Mouse (Mus musculus) neural tube, embryonic 15.5 days (tissue): Measurements from ENCODE around the gene Patj. TPM values are rescaled to one million over a fixed set of nuclear protein-coding genes. Genes with fewer than 3 reads are reported as not detected.
A peak's percentile ranks its signal among the peaks of the same experiment; 100 is the strongest.

Experiments used
- ATAC-seq: fragments of 200-750 bp; cut with Nextera tagmentation; 2 replicates; pipeline ENCODE4 v1.8.0; 2017; ENCODE audit warnings: mild to moderate bottlenecking, moderate TSS enrichment, moderate library complexity; ENCODE audit not compliant: low FRiP score
- H3K27ac ChIP-seq: fragments of 300-500 bp; sonication (generic); replicated peaks from 2 replicates; pipeline ENCODE4 v1.5.1; 2015; ENCODE audit warnings: mild to moderate bottlenecking, inconsistent platforms
- H3K27me3 ChIP-seq: fragments of 300-500 bp; sonication (generic); replicated peaks from 2 replicates; pipeline ENCODE4 v1.6.1; 2015; ENCODE audit warnings: inconsistent platforms
- H3K36me3 ChIP-seq: fragments of 300-500 bp; sonication (generic); 2 replicates; pipeline ENCODE4 v1.6.1; 2015; ENCODE audit warnings: inconsistent platforms
- H3K4me1 ChIP-seq: fragments of 300-500 bp; sonication (generic); 2 replicates; pipeline ENCODE4 v1.6.1; 2015; ENCODE audit warnings: inconsistent platforms
- H3K4me2 ChIP-seq: fragments of 300-500 bp; sonication (generic); 2 replicates; pipeline ENCODE4 v1.6.1; 2015; ENCODE audit warnings: inconsistent platforms, mild to moderate bottlenecking, moderate library complexity
- H3K4me3 ChIP-seq: fragments of 300-500 bp; sonication (generic); replicated peaks from 2 replicates; pipeline ENCODE4 v1.5.1; 2015; ENCODE audit warnings: mild to moderate bottlenecking, inconsistent platforms
- H3K9ac ChIP-seq: fragments of 300-500 bp; sonication (generic); replicated peaks from 2 replicates; pipeline ENCODE4 v1.6.1; 2015; ENCODE audit warnings: mild to moderate bottlenecking, inconsistent platforms
- H3K9me3 ChIP-seq: fragments of 300-500 bp; sonication (generic); replicated peaks from 2 replicates; pipeline ENCODE4 v1.6.1; 2016; ENCODE audit warnings: inconsistent platforms
- WGBS: fragments of 180-500 bp; shearing (Covaris S2); methylation state at CpG from one replicate; pipeline ENCODE4 v1.1.7; 2015; ENCODE audit warnings: mixed read lengths; 5-methylcytosine and 5-hydroxymethylcytosine counted together
- polyA plus RNA-seq: library from polyadenylated mRNA; unstranded; fragments of >200 nt; fragmentation: Nextera tagmentation; extraction: Ambion mirVana; gene quantifications from 2 replicates; pipeline ENCODE4 v1.2.1, GENCODE M21; 2015

Gene Patj
- polyA plus RNA-seq, 1 experiment from 2014 or later, result 7.1 TPM

- Histone ChIP-seq H3K27me3 (no peaks in the 10 kb centered on the region), H3K4me3 (no peak overlapping the region), H3K4me2 (no peak overlapping the region), H3K36me3 (no peaks in the 10 kb centered on the region), H3K9me3 (no peaks in the 10 kb centered on the region), H3K9ac (no peak overlapping the region), H3K27ac (no peak overlapping the region), H3K4me1 (no peaks in the 10 kb centered on the region)
- no peak for ATAC-seq
- WGBS, result 86% methylated on average over 2 of the region's 2 CpGs
These were observed 192.1 kb downstream of the Patj start for GRCm38 (mm10) chr4:98587686-98588085.

- Histone ChIP-seq H3K27me3 (no peaks in the 10 kb centered on the region), H3K4me1 (peaks cover 8% of the 10 kb centered on the region), H3K4me3 (no peak overlapping the region), H3K4me2 (no peak overlapping the region), H3K27ac (no peak overlapping the region), H3K9ac (no peak overlapping the region), H3K9me3 (no peaks in the 10 kb centered on the region), H3K36me3 (no peaks in the 10 kb centered on the region)
- ATAC-seq, result no peak
- WGBS, result 84% methylated on average over 1 of the region's 1 CpGs
These were observed 198.4 kb downstream of the Patj start for GRCm38 (mm10) chr4:98593961-98594360.

- WGBS, result 14% methylated on average over 1 of the region's 1 CpGs
These were observed 203.0 kb downstream of the Patj start for GRCm38 (mm10) chr4:98598546-98598971.

GRCm38 (mm10) chr4:98599358-98599757, 203.8 kb downstream of the Patj start:
- Histone ChIP-seq H3K27ac (0 out of 2 replicates have a peak overlapping the region, but pooled peaks have one; percentile 33), H3K9ac (no peak overlapping the region), H3K27me3 (no peaks in the 10 kb centered on the region), H3K4me1 (peaks cover 17% of the 10 kb centered on the region), H3K4me2 (no peak overlapping the region), H3K4me3 (no peak overlapping the region), H3K9me3 (no peaks in the 10 kb centered on the region), H3K36me3 (no peaks in the 10 kb centered on the region)
- WGBS, result 13% methylated on average over 6 of the region's 6 CpGs
- ATAC-seq, result peak; percentile 29; the same call in 1 of the 2 replicates

More at GRCm38 (mm10) chr4:98598546-98598971, 203.0 kb downstream of the Patj start:
- Histone ChIP-seq H3K4me3 (no peak overlapping the region), H3K27me3 (no peaks in the 10 kb centered on the region), H3K9ac (no peak overlapping the region), H3K4me1 (peaks cover 17% of the 10 kb centered on the region), H3K36me3 (no peaks in the 10 kb centered on the region), H3K9me3 (no peaks in the 10 kb centered on the region), H3K27ac (no peak overlapping the region), H3K4me2 (no peak overlapping the region)
- ATAC-seq, result peak; percentile 66

- Histone ChIP-seq H3K36me3 (no peaks in the 10 kb centered on the region), H3K4me3 (no peak overlapping the region), H3K4me1 (peaks cover 17% of the 10 kb centered on the region), H3K27ac (no peak overlapping the region), H3K9ac (no peak overlapping the region), H3K9me3 (no peaks in the 10 kb centered on the region), H3K4me2 (no peak overlapping the region), H3K27me3 (no peaks in the 10 kb centered on the region)
- ATAC-seq, result no peak
- WGBS, result 72% methylated on average over 6 of the region's 6 CpGs
These were observed 207.5 kb downstream of the Patj start for GRCm38 (mm10) chr4:98603131-98603530.

- Histone ChIP-seq H3K9me3 (no peaks in the 10 kb centered on the region), H3K9ac (no peak overlapping the region), H3K27me3 (no peaks in the 10 kb centered on the region), H3K27ac (no peak overlapping the region), H3K4me1 (no peaks in the 10 kb centered on the region), H3K36me3 (no peaks in the 10 kb centered on the region), H3K4me3 (no peak overlapping the region), H3K4me2 (no peak overlapping the region)
- no peak for ATAC-seq
- WGBS, result 92% methylated on average over 2 of the region's 2 CpGs
These were observed 214.9 kb downstream of the Patj start for GRCm38 (mm10) chr4:98610501-98610900.

GRCm38 (mm10) chr4:98614395-98614794, 218.8 kb downstream of the Patj start:
- no peaks in the 10 kb centered on the region for H3K4me1 ChIP-seq
- H3K9me3 ChIP-seq, result no peaks in the 10 kb centered on the region
- H3K27me3 ChIP-seq, result no peaks in the 10 kb centered on the region
- H3K9ac ChIP-seq, result no peak overlapping the region
- 78% methylated on average over 3 of the region's 3 CpGs for WGBS
- ATAC-seq, result no peak
- no peak overlapping the region for H3K4me2 ChIP-seq
- no peak overlapping the region for H3K27ac ChIP-seq
- no peak overlapping the region for H3K4me3 ChIP-seq
- no peaks in the 10 kb centered on the region for H3K36me3 ChIP-seq

- no peaks in the 10 kb centered on the region for H3K9me3 ChIP-seq
- no peak for ATAC-seq
- 90% methylated on average over 6 of the region's 6 CpGs for WGBS
- no peak overlapping the region for H3K4me2 ChIP-seq
- H3K4me3 ChIP-seq, result no peak overlapping the region
- no peaks in the 10 kb centered on the region for H3K36me3 ChIP-seq
- no peak overlapping the region for H3K27ac ChIP-seq
- H3K9ac ChIP-seq, result no peak overlapping the region
- H3K27me3 ChIP-seq, result no peaks in the 10 kb centered on the region
- H3K4me1 ChIP-seq, result 0 out of 2 replicates have a peak, but pooled peaks cover 4% of the 10 kb centered on the region
These were observed 223.6 kb downstream of the Patj start for GRCm38 (mm10) chr4:98619199-98619598.

GRCm38 (mm10) chr4:98620986-98621784, 225.6 kb downstream of the Patj start:
- H3K4me2 ChIP-seq, result no peak overlapping the region
- 0 out of 2 replicates have a peak, but pooled peaks cover 4% of the 10 kb centered on the region for H3K4me1 ChIP-seq
- no peak for ATAC-seq
- no peaks in the 10 kb centered on the region for H3K9me3 ChIP-seq
- no peaks in the 10 kb centered on the region for H3K27me3 ChIP-seq
- H3K27ac ChIP-seq, result no peak overlapping the region
- WGBS, result 67% methylated on average over 9 of the region's 9 CpGs
- no peak overlapping the region for H3K9ac ChIP-seq
- H3K36me3 ChIP-seq, result no peaks in the 10 kb centered on the region
- no peak overlapping the region for H3K4me3 ChIP-seq

GRCm38 (mm10) chr4:98622180-98622579, 226.6 kb downstream of the Patj start:
- 63% methylated on average over 1 of the region's 1 CpGs for WGBS
- H3K4me1 ChIP-seq, result 0 out of 2 replicates have a peak, but pooled peaks cover 4% of the 10 kb centered on the region
- ATAC-seq, result no peak

GRCm38 (mm10) chr4:98622996-98623673, 227.6 kb downstream of the Patj start:
- Histone ChIP-seq H3K9me3 (no peaks in the 10 kb centered on the region), H3K9ac (no peak overlapping the region), H3K4me2 (no peak overlapping the region), H3K27me3 (no peaks in the 10 kb centered on the region), H3K4me1 (0 out of 2 replicates have a peak, but pooled peaks cover 4% of the 10 kb centered on the region), H3K4me3 (no peak overlapping the region), H3K36me3 (no peaks in the 10 kb centered on the region), H3K27ac (no peak overlapping the region)
- 27% methylated on average over 3 of the region's 3 CpGs for WGBS
- peak; percentile 57 for ATAC-seq

More at GRCm38 (mm10) chr4:98622180-98622579, 226.6 kb downstream of the Patj start:
- no peak overlapping the region for H3K9ac ChIP-seq
- no peaks in the 10 kb centered on the region for H3K27me3 ChIP-seq
- no peak overlapping the region for H3K27ac ChIP-seq
- no peaks in the 10 kb centered on the region for H3K36me3 ChIP-seq
- no peak overlapping the region for H3K4me3 ChIP-seq
- H3K9me3 ChIP-seq, result no peaks in the 10 kb centered on the region
- no peak overlapping the region for H3K4me2 ChIP-seq

GRCm38 (mm10) chr4:98628286-98628685, 232.7 kb downstream of the Patj start:
- Histone ChIP-seq H3K4me3 (no peak overlapping the region), H3K9me3 (no peaks in the 10 kb centered on the region), H3K4me1 (no peaks in the 10 kb centered on the region), H3K27ac (no peak overlapping the region), H3K9ac (no peak overlapping the region), H3K27me3 (no peaks in the 10 kb centered on the region), H3K4me2 (no peak overlapping the region), H3K36me3 (no peaks in the 10 kb centered on the region)
- 92% methylated on average over 6 of the region's 6 CpGs for WGBS
- ATAC-seq, result no peak
